Mouse (Mus musculus) midbrain, embryonic 10.5 days (tissue): Measurements from ENCODE around the gene Smg7. TPM values are rescaled to one million over a fixed set of nuclear protein-coding genes. Genes with fewer than 3 reads are reported as not detected.
A peak's percentile ranks its signal among the peaks of the same experiment; 100 is the strongest.

Experiments used
- DNase-seq: peaks from one replicate; pipeline ENCODE4 v3.0.0-alpha.2; 2017; ENCODE audit warnings: low spot score
- H3K27ac ChIP-seq: fragments of 300-500 bp; sonication (generic); replicated peaks from 2 replicates; pipeline ENCODE4 v1.5.1; 2016; ENCODE audit warnings: mild to moderate bottlenecking
- H3K27me3 ChIP-seq: fragments of 300-500 bp; sonication (generic); 2 replicates; pipeline ENCODE4 v1.6.1; 2016; ENCODE audit warnings: low read depth, mild to moderate bottlenecking; ENCODE audit not compliant: poor library complexity, severe bottlenecking
- H3K36me3 ChIP-seq: fragments of 300-500 bp; sonication (generic); 2 replicates; pipeline ENCODE4 v1.6.1; 2016; ENCODE audit warnings: mild to moderate bottlenecking, moderate library complexity
- H3K4me1 ChIP-seq: fragments of 300-500 bp; sonication (generic); 2 replicates; pipeline ENCODE4 v1.6.1; 2016
- H3K4me3 ChIP-seq: fragments of 300-500 bp; sonication (generic); 2 replicates; pipeline ENCODE4 v1.5.1; 2016; ENCODE audit warnings: mild to moderate bottlenecking, moderate library complexity
- H3K9me3 ChIP-seq: fragments of 300-500 bp; sonication (generic); replicated peaks from 2 replicates; pipeline ENCODE4 v1.6.1; 2016; ENCODE audit warnings: mild to moderate bottlenecking
- WGBS: fragments of 180-500 bp; shearing (Covaris S2); methylation state at CpG from one replicate; pipeline ENCODE4 v1.1.7; 2016; 5-methylcytosine and 5-hydroxymethylcytosine counted together
- polyA plus RNA-seq: library from polyadenylated mRNA; unstranded; fragments of >200 nt; fragmentation: Nextera tagmentation; extraction: Ambion mirVana; gene quantifications from 2 replicates; pipeline ENCODE4 v1.2.1, GENCODE M21; 2016

Gene Smg7
- polyA plus RNA-seq, 1 experiment from 2014 or later: 35.4 TPM

GRCm38 (mm10) chr1:152817027-152817769 lies 85.2 kb downstream of the Smg7 start:
- H3K4me1 ChIP-seq: peaks cover 46% of the 10 kb centered on the region
- WGBS: 41% methylated on average over 12 of the region's 12 CpGs

GRCm38 (mm10) chr1:152815265-152815701 lies 87.2 kb downstream of the Smg7 start:
- Histone ChIP-seq H3K27ac (peak overlapping the region; percentile 39), H3K4me1 (peaks cover 61% of the 10 kb centered on the region), H3K27me3 (no peaks in the 10 kb centered on the region)

More at GRCm38 (mm10) chr1:152817027-152817769, 85.2 kb downstream of the Smg7 start:
- no peaks in the 10 kb centered on the region for H3K36me3 ChIP-seq
- H3K4me3 ChIP-seq: no peak overlapping the region
- peak; percentile 57 for DNase-seq
- H3K27me3 ChIP-seq: no peaks in the 10 kb centered on the region
- peak overlapping the region; percentile 69; the same call in 1 of the 2 replicates for H3K27ac ChIP-seq
- no peaks in the 10 kb centered on the region for H3K9me3 ChIP-seq

DNA sequence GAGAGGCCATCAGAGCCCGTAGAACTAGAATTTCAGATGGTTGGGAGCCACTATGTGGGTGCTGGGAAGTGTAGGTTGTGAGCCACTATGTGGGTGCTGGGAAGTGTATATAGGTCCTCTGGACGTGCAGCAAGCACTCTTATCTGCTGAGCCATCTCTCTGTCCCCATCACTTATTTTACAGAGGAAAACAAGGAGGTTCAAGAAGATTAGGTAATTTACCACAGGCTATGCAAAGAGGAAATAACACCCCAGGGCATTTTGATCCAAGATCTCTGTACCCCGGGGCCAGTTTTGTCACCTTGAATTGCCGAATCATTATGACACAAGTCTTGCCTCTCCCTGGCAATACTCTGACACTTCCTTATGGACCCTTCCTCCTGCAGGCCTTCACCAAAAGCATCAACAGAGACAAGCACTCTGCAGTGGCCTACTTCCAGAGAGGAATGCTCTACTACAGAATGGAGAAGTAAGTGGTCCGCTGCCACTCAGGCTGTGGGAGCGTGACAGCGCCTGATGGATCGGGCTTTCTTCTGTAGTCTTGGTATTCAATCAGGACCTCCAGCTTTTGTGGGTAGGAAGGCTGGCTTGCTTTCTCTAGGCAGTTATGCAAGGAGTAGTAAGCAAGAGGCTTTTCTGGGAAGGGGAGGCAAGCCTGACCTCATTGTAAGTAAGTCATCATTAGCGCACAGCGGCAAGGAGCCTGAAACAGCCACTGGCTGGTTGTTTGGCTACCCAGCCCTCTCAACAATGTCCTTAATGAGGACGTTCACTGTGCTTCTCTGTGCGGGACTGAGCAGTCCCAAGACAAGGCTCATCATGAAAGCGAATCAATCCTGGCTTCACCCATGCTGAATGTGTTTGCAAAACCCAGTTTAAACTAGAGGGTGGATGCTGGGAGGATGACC lies 91.7 kb downstream of the Smg7 start:
- no peaks in the 10 kb centered on the region for H3K9me3 ChIP-seq
- WGBS: 71% methylated on average over 13 of the region's 13 CpGs
- H3K27me3 ChIP-seq: no peaks in the 10 kb centered on the region
- peaks cover 42% of the 10 kb centered on the region for H3K4me1 ChIP-seq
- no peak overlapping the region for H3K4me3 ChIP-seq
- H3K27ac ChIP-seq: 0 out of 2 replicates have a peak overlapping the region, but pooled peaks have one; percentile 28
- H3K36me3 ChIP-seq: no peaks in the 10 kb centered on the region
- DNase-seq: no peak

More at GRCm38 (mm10) chr1:152815265-152815701, 87.2 kb downstream of the Smg7 start:
- peak; percentile 54 for DNase-seq
- H3K36me3 ChIP-seq: no peaks in the 10 kb centered on the region
- no peaks in the 10 kb centered on the region for H3K9me3 ChIP-seq
- no peak overlapping the region for H3K4me3 ChIP-seq
- WGBS: 52% methylated on average over 7 of the region's 7 CpGs

DNA sequence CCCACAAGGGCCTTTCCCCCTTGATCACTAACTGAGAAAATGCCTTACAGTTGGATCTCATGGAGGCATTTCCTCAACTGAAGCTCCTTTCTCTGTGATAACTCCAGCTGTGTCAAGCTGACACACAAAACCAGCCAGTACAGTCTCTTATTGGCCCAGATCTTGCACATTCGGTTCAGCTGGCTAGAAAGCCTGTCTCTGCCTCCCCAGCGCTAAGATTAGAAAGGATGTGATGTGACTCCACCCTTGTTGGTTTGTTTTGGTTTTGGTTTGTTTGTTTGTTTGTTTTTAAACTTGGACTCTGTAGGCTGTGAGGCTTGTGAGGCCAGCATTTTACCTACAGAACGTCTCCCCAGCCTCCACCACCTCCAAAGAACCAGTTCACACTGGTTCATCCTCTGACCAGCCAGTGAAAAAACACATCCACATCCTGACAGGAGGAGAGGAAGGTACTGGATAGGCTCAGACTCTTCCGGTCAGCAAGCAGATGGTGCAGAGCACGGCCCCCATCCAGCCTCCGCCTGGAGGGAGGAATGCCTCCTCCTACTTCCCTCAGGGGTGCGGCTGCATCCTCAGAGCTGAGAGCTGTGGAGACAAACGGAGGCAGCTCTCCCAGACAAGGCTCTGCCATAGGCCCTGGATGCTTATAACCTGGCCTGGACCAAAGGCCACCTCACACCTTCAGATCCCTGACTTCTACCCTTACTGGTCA lies 92.7 kb downstream of the Smg7 start:
- H3K4me1 ChIP-seq: peaks cover 31% of the 10 kb centered on the region
- 44% methylated on average over 8 of the region's 8 CpGs for WGBS
- peak overlapping the region; percentile 42; the same call in 1 of the 2 replicates for H3K27ac ChIP-seq
- DNase-seq: peak; percentile 41
- no peaks in the 10 kb centered on the region for H3K9me3 ChIP-seq
- H3K27me3 ChIP-seq: no peaks in the 10 kb centered on the region
- no peaks in the 10 kb centered on the region for H3K36me3 ChIP-seq
- H3K4me3 ChIP-seq: no peak overlapping the region

- Histone ChIP-seq H3K4me1 (peaks cover 25% of the 10 kb centered on the region), H3K27ac (no peak overlapping the region), H3K36me3 (no peaks in the 10 kb centered on the region), H3K4me3 (no peak overlapping the region), H3K27me3 (no peaks in the 10 kb centered on the region), H3K9me3 (no peaks in the 10 kb centered on the region)
- DNase-seq: no peak
- 91% methylated on average over 2 of the region's 2 CpGs for WGBS
These were observed 94.1 kb downstream of the Smg7 start for GRCm38 (mm10) chr1:152808392-152808680.

GRCm38 (mm10) chr1:152807619-152808391 lies 94.6 kb downstream of the Smg7 start:
- H3K4me3 ChIP-seq: no peak overlapping the region
- no peak overlapping the region; the same call in 1 of the 2 replicates for H3K27ac ChIP-seq
- H3K9me3 ChIP-seq: no peaks in the 10 kb centered on the region
- 85% methylated on average over 18 of the region's 18 CpGs for WGBS
- no peaks in the 10 kb centered on the region for H3K36me3 ChIP-seq
- no peak for DNase-seq
- peaks cover 21% of the 10 kb centered on the region for H3K4me1 ChIP-seq
- no peaks in the 10 kb centered on the region for H3K27me3 ChIP-seq

GRCm38 (mm10) chr1:152804907-152805306 lies 97.5 kb downstream of the Smg7 start:
- Histone ChIP-seq H3K9me3 (no peaks in the 10 kb centered on the region), H3K36me3 (no peaks in the 10 kb centered on the region), H3K27ac (no peak overlapping the region), H3K4me1 (peaks cover 10% of the 10 kb centered on the region; the same call in 1 of the 2 replicates), H3K4me3 (no peak overlapping the region), H3K27me3 (no peaks in the 10 kb centered on the region)
- DNase-seq: no peak
- 81% methylated on average over 6 of the region's 6 CpGs for WGBS

GRCm38 (mm10) chr1:152800633-152801176 lies 101.7 kb downstream of the Smg7 start:
- Histone ChIP-seq H3K27ac (no peak overlapping the region), H3K36me3 (no peaks in the 10 kb centered on the region), H3K27me3 (no peaks in the 10 kb centered on the region), H3K4me1 (peaks cover 14% of the 10 kb centered on the region; the same call in 1 of the 2 replicates), H3K9me3 (no peaks in the 10 kb centered on the region), H3K4me3 (no peak overlapping the region)
- no peak for DNase-seq
- 91% methylated on average over 13 of the region's 13 CpGs for WGBS

GRCm38 (mm10) chr1:152799897-152800296 lies 102.5 kb downstream of the Smg7 start, which contains the start of gene Ncf2:
Ncf2 (plus strand) TSS chr1:152800194.
- Histone ChIP-seq H3K4me1 (peaks cover 14% of the 10 kb centered on the region; the same call in 1 of the 2 replicates), H3K9me3 (no peaks in the 10 kb centered on the region), H3K4me3 (no peak within 1 kb of the TSS), H3K36me3 (no peaks in the 10 kb centered on the region), H3K27me3 (no peaks in the 10 kb centered on the region), H3K27ac (no peak within 1 kb of the TSS)
- DNase-seq: no peak
- WGBS: 9% methylated on average over 2 of the region's 2 CpGs

- H3K9me3 ChIP-seq: no peaks in the 10 kb centered on the region
- WGBS: 81% methylated on average over 9 of the region's 9 CpGs
- no peak overlapping the region for H3K27ac ChIP-seq
- H3K27me3 ChIP-seq: no peaks in the 10 kb centered on the region
- no peak overlapping the region for H3K4me3 ChIP-seq
- H3K36me3 ChIP-seq: no peaks in the 10 kb centered on the region
- DNase-seq: no peak
- peaks cover 24% of the 10 kb centered on the region for H3K4me1 ChIP-seq
These were observed 104.3 kb downstream of the Smg7 start for GRCm38 (mm10) chr1:152798125-152798524.

DNA sequence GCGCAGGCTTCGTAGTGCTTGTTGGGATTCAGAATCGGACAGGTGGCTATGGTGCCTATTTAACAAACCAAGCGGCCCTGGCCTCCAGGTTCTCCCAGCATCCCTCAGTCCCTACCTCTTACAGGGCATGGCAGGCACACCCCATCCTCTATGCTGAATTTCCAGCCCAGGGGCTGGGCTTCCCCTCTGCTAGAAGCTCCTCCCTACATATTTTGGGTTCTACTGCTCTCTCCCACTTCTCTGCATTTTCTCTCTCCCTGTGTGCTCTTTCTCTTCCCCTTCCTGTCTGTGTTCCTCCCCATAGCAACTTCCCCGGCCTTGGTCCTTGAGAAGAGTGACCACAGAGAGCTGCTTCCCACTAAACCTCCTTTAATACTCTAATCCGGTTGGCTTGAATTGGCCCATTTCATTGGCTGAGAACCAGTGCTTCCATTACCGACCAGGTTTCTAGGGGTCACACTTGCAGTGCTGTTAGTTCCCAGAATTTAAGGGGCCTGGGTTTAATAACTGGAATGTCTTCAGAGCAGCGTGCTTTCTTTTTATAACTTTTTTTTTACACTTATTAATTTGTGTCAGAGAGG lies 105.7 kb downstream of the Smg7 start:
- DNase-seq: no peak
- Histone ChIP-seq H3K36me3 (no peaks in the 10 kb centered on the region), H3K4me1 (peaks cover 35% of the 10 kb centered on the region), H3K4me3 (no peak overlapping the region), H3K27me3 (no peaks in the 10 kb centered on the region), H3K27ac (no peak overlapping the region), H3K9me3 (no peaks in the 10 kb centered on the region)
- 81% methylated on average over 8 of the region's 8 CpGs for WGBS
